Mouse (Mus musculus): ENCODE measurements around the gene Ocm. TPM values are rescaled to one million over a fixed set of nuclear protein-coding genes. Genes with fewer than 3 reads are reported as not detected.

Ocm gene
- polyA plus RNA-seq, 1 experiment from 2014 or later: 0.23 TPM

- DNase-seq (ENCODE audit: low spot score): no peak
- Histone ChIP-seq H3K27me3 (ENCODE audit: control insufficient read depth, insufficient read depth, low read length) (no peaks in the 10 kb centered on the region), H3K9me3 (ENCODE audit: control insufficient read depth, low read length) (no peaks in the 10 kb centered on the region), H3K27ac (replicated peaks) (no peak overlapping the region), H3K4me3 (ENCODE audit: low read depth, low read length) (no peak overlapping the region), H3K36me3 (ENCODE audit: control insufficient read depth, insufficient read depth, low read length) (peaks cover 24% of the 10 kb centered on the region), H3K9ac (ENCODE audit: low read length) (no peak overlapping the region), H3K4me2 (replicated peaks; ENCODE audit: low read depth) (no peak overlapping the region), H3K4me1 (replicated peaks; ENCODE audit: control insufficient read depth, insufficient read depth) (no peaks in the 10 kb centered on the region)
- WGBS: 97% methylated on average over 3 of the region's 3 CpGs
- no peak for ATAC-seq (ENCODE audit: low FRiP score, low TSS enrichment)
- TF ChIP-seq EP300 (optimal IDR thresholded peaks at IDR 0.05) (no peak), CTCF (IDR thresholded peaks at IDR 0.05; ENCODE audit: low read depth) (no peak)
These were observed 38.9 kb downstream of the Ocm start for GRCm38 (mm10) chr5:143987596-143987995.

- no peak overlapping the region for H3K9ac ChIP-seq (ENCODE audit: low read length)
- H3K4me1 ChIP-seq (replicated peaks; ENCODE audit: control insufficient read depth, insufficient read depth): no peaks in the 10 kb centered on the region
- TF ChIP-seq CTCF (IDR thresholded peaks at IDR 0.05; ENCODE audit: low read depth): no peak
- no peak for TF ChIP-seq EP300 (optimal IDR thresholded peaks at IDR 0.05)
- H3K36me3 ChIP-seq (ENCODE audit: control insufficient read depth, insufficient read depth, low read length): peaks cover 16% of the 10 kb centered on the region
- H3K4me3 ChIP-seq (ENCODE audit: low read depth, low read length): no peak overlapping the region
- H3K27me3 ChIP-seq (ENCODE audit: control insufficient read depth, insufficient read depth, low read length): no peaks in the 10 kb centered on the region
- no peak overlapping the region for H3K4me2 ChIP-seq (replicated peaks; ENCODE audit: low read depth)
- ATAC-seq (ENCODE audit: low FRiP score, low TSS enrichment) (no peak), DNase-seq (ENCODE audit: low spot score) (no peak)
- WGBS: 72% methylated on average over 7 of the region's 7 CpGs
- H3K9me3 ChIP-seq (ENCODE audit: control insufficient read depth, low read length): no peaks in the 10 kb centered on the region
- no peak overlapping the region for H3K27ac ChIP-seq (replicated peaks)
These were observed 41.1 kb downstream of the Ocm start for GRCm38 (mm10) chr5:143985381-143985780.

DNA sequence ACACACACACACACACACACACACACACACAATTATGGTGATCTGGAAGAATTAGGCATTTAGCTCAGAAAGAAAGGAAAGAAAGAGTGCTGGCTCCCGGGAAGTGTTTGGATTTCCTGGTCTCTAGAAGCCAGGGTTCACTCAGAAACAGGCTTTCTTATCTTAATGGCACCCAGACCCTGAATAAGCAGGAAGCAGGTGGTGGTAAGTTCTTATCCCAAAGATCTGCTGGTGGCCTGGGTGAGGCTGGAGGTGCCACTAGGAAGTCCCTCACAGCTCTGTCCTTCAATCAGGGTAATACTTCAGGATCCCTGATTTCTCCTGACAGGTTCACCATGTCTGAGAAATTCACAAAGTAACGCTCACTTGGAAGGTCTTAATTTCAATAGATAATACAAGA lies 44.1 kb downstream of the Ocm start:
- Histone ChIP-seq H3K9me3 (ENCODE audit: control insufficient read depth, low read length) (no peaks in the 10 kb centered on the region), H3K27me3 (ENCODE audit: control insufficient read depth, insufficient read depth, low read length) (no peaks in the 10 kb centered on the region), H3K9ac (ENCODE audit: low read length) (no peak overlapping the region; the same call in 1 of the 2 replicates), H3K36me3 (ENCODE audit: control insufficient read depth, insufficient read depth, low read length) (peaks cover under 1% of the 10 kb centered on the region; the same call in 1 of the 2 replicates), H3K4me1 (replicated peaks; ENCODE audit: control insufficient read depth, insufficient read depth) (no peaks in the 10 kb centered on the region), H3K27ac (replicated peaks) (no peak overlapping the region), H3K4me3 (ENCODE audit: low read depth, low read length) (no peak overlapping the region), H3K4me2 (replicated peaks; ENCODE audit: low read depth) (no peak overlapping the region)
- ATAC-seq (ENCODE audit: low FRiP score, low TSS enrichment) (no peak), DNase-seq (ENCODE audit: low spot score) (no peak)
- 48% methylated on average over 2 of the region's 2 CpGs for WGBS
- no peak for TF ChIP-seq CTCF (IDR thresholded peaks at IDR 0.05; ENCODE audit: low read depth)
- no peak for TF ChIP-seq EP300 (optimal IDR thresholded peaks at IDR 0.05)

DNA sequence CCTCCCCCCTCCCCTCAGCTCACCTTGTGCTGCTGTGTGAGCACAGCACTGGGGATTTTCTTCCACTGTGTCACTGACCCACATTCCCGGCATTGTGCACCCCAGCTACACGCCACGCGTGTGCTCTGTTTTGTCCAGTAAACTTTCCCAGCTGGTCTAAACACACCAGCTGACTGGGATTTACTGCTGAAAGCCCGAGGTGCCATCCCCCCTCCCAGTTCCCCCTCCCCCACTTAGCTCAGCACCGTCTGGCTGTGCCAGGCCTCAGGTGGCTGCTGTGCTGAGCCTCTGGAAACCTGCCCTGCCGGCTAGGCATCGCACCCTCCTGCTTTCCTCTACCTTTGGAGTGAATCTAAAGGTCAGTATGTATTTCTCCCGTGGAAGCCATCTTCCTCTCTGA lies 45.6 kb downstream of the Ocm start:
- peak; percentile 60 for ATAC-seq (ENCODE audit: low FRiP score, low TSS enrichment)
- DNase-seq (ENCODE audit: low spot score): peak; percentile 48

GRCm38 (mm10) chr5:143976726-143977431 lies 49.6 kb downstream of the Ocm start:
- Histone ChIP-seq H3K27ac (replicated peaks) (no peak overlapping the region), H3K4me2 (replicated peaks; ENCODE audit: low read depth) (no peak overlapping the region), H3K36me3 (ENCODE audit: control insufficient read depth, insufficient read depth, low read length) (no peaks in the 10 kb centered on the region), H3K9me3 (ENCODE audit: control insufficient read depth, low read length) (no peaks in the 10 kb centered on the region), H3K27me3 (ENCODE audit: control insufficient read depth, insufficient read depth, low read length) (no peaks in the 10 kb centered on the region), H3K4me1 (replicated peaks; ENCODE audit: control insufficient read depth, insufficient read depth) (no peaks in the 10 kb centered on the region), H3K4me3 (ENCODE audit: low read depth, low read length) (no peak overlapping the region), H3K9ac (ENCODE audit: low read length) (no peak overlapping the region)
- no peak for TF ChIP-seq EP300 (optimal IDR thresholded peaks at IDR 0.05)
- DNase-seq (ENCODE audit: low spot score) (no peak), ATAC-seq (ENCODE audit: low FRiP score, low TSS enrichment) (no peak)
- WGBS: 65% methylated on average over 16 of the region's 16 CpGs

More for the DNA sequence above, 45.6 kb downstream of the Ocm start:
- H3K4me2 ChIP-seq (replicated peaks; ENCODE audit: low read depth): no peak overlapping the region
- no peaks in the 10 kb centered on the region for H3K4me1 ChIP-seq (replicated peaks; ENCODE audit: control insufficient read depth, insufficient read depth)
- no peaks in the 10 kb centered on the region for H3K36me3 ChIP-seq (ENCODE audit: control insufficient read depth, insufficient read depth, low read length)
- H3K27ac ChIP-seq (replicated peaks): no peak overlapping the region
- no peaks in the 10 kb centered on the region for H3K9me3 ChIP-seq (ENCODE audit: control insufficient read depth, low read length)
- TF ChIP-seq CTCF (IDR thresholded peaks at IDR 0.05; ENCODE audit: low read depth): no peak
- no peak for TF ChIP-seq EP300 (optimal IDR thresholded peaks at IDR 0.05)
- no peaks in the 10 kb centered on the region for H3K27me3 ChIP-seq (ENCODE audit: control insufficient read depth, insufficient read depth, low read length)
- 27% methylated on average over 9 of the region's 9 CpGs for WGBS
- no peak overlapping the region for H3K9ac ChIP-seq (ENCODE audit: low read length)
- H3K4me3 ChIP-seq (ENCODE audit: low read depth, low read length): no peak overlapping the region

- DNase-seq (ENCODE audit: low spot score): no peak
- no peaks in the 10 kb centered on the region for H3K36me3 ChIP-seq (ENCODE audit: control insufficient read depth, insufficient read depth, low read length)
- no peak overlapping the region for H3K27ac ChIP-seq (replicated peaks)
- ATAC-seq (ENCODE audit: low FRiP score, low TSS enrichment): no peak
- 83% methylated on average over 11 of the region's 11 CpGs for WGBS
- H3K27me3 ChIP-seq (ENCODE audit: control insufficient read depth, insufficient read depth, low read length): no peaks in the 10 kb centered on the region
- no peak overlapping the region for H3K4me2 ChIP-seq (replicated peaks; ENCODE audit: low read depth)
- H3K4me3 ChIP-seq (ENCODE audit: low read depth, low read length): no peak overlapping the region
- no peak overlapping the region for H3K9ac ChIP-seq (ENCODE audit: low read length)
- TF ChIP-seq EP300 (optimal IDR thresholded peaks at IDR 0.05): no peak
- TF ChIP-seq CTCF (IDR thresholded peaks at IDR 0.05; ENCODE audit: low read depth): no peak
- no peaks in the 10 kb centered on the region for H3K4me1 ChIP-seq (replicated peaks; ENCODE audit: control insufficient read depth, insufficient read depth)
- no peaks in the 10 kb centered on the region for H3K9me3 ChIP-seq (ENCODE audit: control insufficient read depth, low read length)
These were observed 50.2 kb downstream of the Ocm start for GRCm38 (mm10) chr5:143976232-143976631.

Data from stomach, postnatal 0 days (tissue).